Mouse (Mus musculus) embryonic fibroblast, embryonic 13.5 days (primary cell): ENCODE measurements around the gene Ptpn5. TPM values are rescaled to one million over a fixed set of nuclear protein-coding genes. Genes with fewer than 3 reads are reported as not detected.
A peak's percentile ranks its signal among the peaks of the same experiment; 100 is the strongest.

Experiments used
- H3K27ac ChIP-seq: 2 replicates; pipeline ENCODE4 v1.5.1; 2012; ENCODE audit warnings: low read length, control low read depth, inconsistent platforms; ENCODE audit not compliant: insufficient read depth
- H3K4me1 ChIP-seq: 2 replicates; pipeline ENCODE4 v1.6.1; 2011; ENCODE audit warnings: low read length; ENCODE audit not compliant: control insufficient read depth, insufficient read depth
- H3K4me3 ChIP-seq: 2 replicates; pipeline ENCODE4 v1.5.1; 2011; ENCODE audit warnings: mild to moderate bottlenecking, control low read depth, low read length; ENCODE audit not compliant: insufficient read depth
- CTCF ChIP-seq: IDR thresholded peaks from 2 replicates; pipeline ENCODE4 v1.5.1; 2011; ENCODE audit warnings: mild to moderate bottlenecking, control low read depth, low read length, moderate library complexity, borderline replicate concordance; ENCODE audit not compliant: insufficient read depth
- POLR2A ChIP-seq: IDR thresholded peaks from 2 replicates; pipeline ENCODE4 v1.6.1; 2011; ENCODE audit warnings: low read depth, mild to moderate bottlenecking, control low read depth, low read length, moderate library complexity
- polyA plus RNA-seq: library from polyadenylated mRNA; stranded (reverse); fragments of >200 nt; gene quantifications from 2 replicates; pipeline ENCODE4 v1.2.4, GENCODE M21; 2011; ENCODE audit warnings: low read depth; ENCODE audit not compliant: missing spikeins, insufficient read length

Ptpn5 gene
- polyA plus RNA-seq, 1 experiment: not detected

- Histone ChIP-seq H3K4me1 (0 out of 2 replicates have a peak, but pooled peaks cover 3% of the 10 kb centered on the region), H3K27ac (no peak overlapping the region), H3K4me3 (no peak overlapping the region)
- no peak for TF ChIP-seq CTCF
- TF ChIP-seq POLR2A: no peak
Measured at GRCm38 (mm10) chr7:47072551-47072950, 60.9 kb downstream of the Ptpn5 start.

- Histone ChIP-seq H3K4me3 (no peak overlapping the region), H3K4me1 (no peaks in the 10 kb centered on the region), H3K27ac (no peak overlapping the region)
- TF ChIP-seq CTCF (no peak), POLR2A (no peak)
Measured at GRCm38 (mm10) chr7:47067879-47068278, 65.6 kb downstream of the Ptpn5 start.

- Histone ChIP-seq H3K27ac (no peak overlapping the region), H3K4me1 (no peaks in the 10 kb centered on the region), H3K4me3 (no peak overlapping the region)
- TF ChIP-seq CTCF: no peak
- no peak for TF ChIP-seq POLR2A
Measured at GRCm38 (mm10) chr7:47066942-47067341, 66.5 kb downstream of the Ptpn5 start.

GRCm38 (mm10) chr7:47061560-47061959, 71.9 kb downstream of the Ptpn5 start:
- Histone ChIP-seq H3K4me1 (no peaks in the 10 kb centered on the region), H3K27ac (no peak overlapping the region), H3K4me3 (no peak overlapping the region)
- TF ChIP-seq CTCF (no peak), POLR2A (no peak)

- Histone ChIP-seq H3K27ac (no peak overlapping the region), H3K4me3 (no peak overlapping the region), H3K4me1 (no peaks in the 10 kb centered on the region)
- TF ChIP-seq CTCF (no peak), POLR2A (no peak)
Measured at GRCm38 (mm10) chr7:47059339-47059738, 74.1 kb downstream of the Ptpn5 start.

- Histone ChIP-seq H3K27ac (no peak overlapping the region), H3K4me3 (no peak overlapping the region), H3K4me1 (peaks cover 12% of the 10 kb centered on the region)
- TF ChIP-seq CTCF (no peak), POLR2A (no peak)
Measured at GRCm38 (mm10) chr7:47056273-47056672, 77.2 kb downstream of the Ptpn5 start.

GRCm38 (mm10) chr7:47055744-47056143, 77.7 kb downstream of the Ptpn5 start:
- H3K4me3 ChIP-seq: no peak overlapping the region
- no peak overlapping the region for H3K27ac ChIP-seq
- no peak for TF ChIP-seq POLR2A
- peaks cover 12% of the 10 kb centered on the region for H3K4me1 ChIP-seq

- TF ChIP-seq CTCF (no peak), POLR2A (no peak)
- Histone ChIP-seq H3K27ac (no peak overlapping the region), H3K4me1 (peaks cover 12% of the 10 kb centered on the region), H3K4me3 (no peak overlapping the region)
Measured at GRCm38 (mm10) chr7:47054666-47055065, 78.8 kb downstream of the Ptpn5 start.

GRCm38 (mm10) chr7:47053287-47053686, 80.2 kb downstream of the Ptpn5 start:
- Histone ChIP-seq H3K27ac (no peak overlapping the region), H3K4me3 (no peak overlapping the region)
- TF ChIP-seq POLR2A: no peak
- TF ChIP-seq CTCF: no peak

GRCm38 (mm10) chr7:47052276-47052675, 81.2 kb downstream of the Ptpn5 start:
- Histone ChIP-seq H3K4me3 (no peak overlapping the region), H3K4me1 (peaks cover 12% of the 10 kb centered on the region), H3K27ac (peak overlapping the region; percentile 56)
- TF ChIP-seq CTCF: no peak
- TF ChIP-seq POLR2A: no peak

More at GRCm38 (mm10) chr7:47053287-47053686, 80.2 kb downstream of the Ptpn5 start:
- peaks cover 12% of the 10 kb centered on the region for H3K4me1 ChIP-seq

GRCm38 (mm10) chr7:47051404-47052151, 81.9 kb downstream of the Ptpn5 start:
- peak overlapping the region; percentile 66 for H3K27ac ChIP-seq
- H3K4me3 ChIP-seq: 0 out of 2 replicates have a peak overlapping the region, but pooled peaks have one; percentile 57
- TF ChIP-seq POLR2A: no peak
- no peak for TF ChIP-seq CTCF
- peaks cover 12% of the 10 kb centered on the region for H3K4me1 ChIP-seq

- H3K4me1 ChIP-seq: peaks cover 12% of the 10 kb centered on the region
- H3K27ac ChIP-seq: 0 out of 2 replicates have a peak overlapping the region, but pooled peaks have one; percentile 6
- no peak for TF ChIP-seq CTCF
- no peak for TF ChIP-seq POLR2A
- H3K4me3 ChIP-seq: peak overlapping the region; percentile 57
Measured at GRCm38 (mm10) chr7:47050766-47051165, 82.7 kb downstream of the Ptpn5 start.
